Mouse (Mus musculus) heart, postnatal 0 days (tissue): ENCODE results near the gene Aqp6.

ENCODE experiments used
- CTCF ChIP-seq: IDR thresholded peaks from 2 replicates; pipeline ENCODE4 v1.5.1; 2016; ENCODE audit warnings: antibody characterized with exemption, control low read depth, low read depth
- EP300 ChIP-seq: IDR thresholded peaks from 2 replicates; pipeline ENCODE4 v1.6.1; 2016; ENCODE audit warnings: antibody characterized with exemption, low read depth

GRCm38 (mm10) chr15:99569123-99569522 is 32.1 kb upstream of the Aqp6 start:
- TF ChIP-seq CTCF (no peak), EP300 (no peak)
